Mouse (Mus musculus): ENCODE measurements around the gene Eif1.
"Not testable (repeated sequence)": the region's sequence is repeated elsewhere in the genome, so short reads cannot be mapped to it uniquely, and the experiment has no call there.

Eif1 gene

GRCm38 (mm10) chr11:100355151-100355951 is 35.7 kb downstream of the Eif1 start:
- DNase-seq (ENCODE audit: low spot score), result no peak

GRCm38 (mm10) chr11:100355972-100356818 is 36.5 kb downstream of the Eif1 start, which contains the start of gene Hap1:
Gene Hap1, minus strand, starts transcription at chr11:100356128.
- DNase-seq (ENCODE audit: low spot score), result peak; percentile 46

GRCm38 (mm10) chr11:100356819-100357211 is 37.1 kb downstream of the Eif1 start:
- no peak for DNase-seq (ENCODE audit: low spot score)

- no peak for DNase-seq (ENCODE audit: low spot score)
Observed at GRCm38 (mm10) chr11:100357408-100357807, 37.7 kb downstream of the Eif1 start.

GRCm38 (mm10) chr11:100360175-100360574 is 40.5 kb downstream of the Eif1 start:
- DNase-seq (ENCODE audit: low spot score), result no peak

- DNase-seq (ENCODE audit: low spot score), result not testable (repeated sequence)
Observed at GRCm38 (mm10) chr11:100361059-100361458, 41.4 kb downstream of the Eif1 start.

GRCm38 (mm10) chr11:100362209-100362978 is 42.7 kb downstream of the Eif1 start:
- peak; percentile 75 for DNase-seq (ENCODE audit: low spot score)

GRCm38 (mm10) chr11:100362979-100363562 is 43.4 kb downstream of the Eif1 start:
- peak; percentile 41 for DNase-seq (ENCODE audit: low spot score)

- no peak for DNase-seq (ENCODE audit: low spot score)
Observed at GRCm38 (mm10) chr11:100369145-100369544, 49.5 kb downstream of the Eif1 start.

- DNase-seq (ENCODE audit: low spot score), result no peak
Observed at GRCm38 (mm10) chr11:100369822-100370221, 50.1 kb downstream of the Eif1 start.
